Mouse (Mus musculus): ENCODE results near the gene Pi16.

Gene Pi16

DNA sequence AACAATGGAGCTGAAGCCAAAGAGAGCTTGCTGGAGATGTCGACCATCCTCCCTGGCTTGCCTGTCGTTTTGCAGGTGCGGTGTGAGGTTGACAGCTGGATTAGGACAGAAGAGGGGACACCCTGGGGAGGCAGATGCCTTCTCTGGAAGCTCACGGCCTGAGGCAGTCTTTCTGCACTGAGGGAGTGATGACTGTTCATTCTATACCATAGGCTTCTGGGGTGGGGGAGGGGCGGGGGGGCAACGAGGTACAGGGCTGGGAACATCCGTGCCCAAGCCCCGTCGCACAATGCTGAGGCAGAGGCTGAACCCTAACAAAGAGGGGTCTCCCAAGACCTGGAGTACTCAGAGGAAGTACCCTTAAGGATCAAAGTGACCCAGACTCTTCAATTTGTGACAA lies 39.4 kb downstream of the Pi16 start:
- no peak for DNase-seq (ENCODE audit: low spot score)

DNA sequence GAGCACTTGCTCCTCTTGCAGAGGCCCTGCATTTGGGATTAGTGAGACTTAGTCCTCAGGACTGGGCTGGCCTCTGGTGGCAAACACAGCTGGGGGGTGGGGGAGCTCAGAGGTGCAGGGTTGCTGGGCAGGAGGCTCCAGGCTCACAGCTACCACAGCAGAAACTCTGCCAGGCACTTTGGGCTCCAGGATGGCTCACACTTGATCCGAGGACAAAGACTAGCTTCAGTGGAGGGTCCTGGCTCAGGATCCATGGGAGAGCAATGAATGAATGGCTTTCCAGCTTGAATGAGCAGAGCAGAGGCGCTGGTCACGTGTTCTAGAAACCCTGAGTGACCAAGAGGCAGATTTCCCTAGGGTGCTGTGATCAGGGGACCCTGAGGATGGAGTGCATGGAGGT lies 41.4 kb downstream of the Pi16 start:
- no peak for DNase-seq (ENCODE audit: low spot score)

DNA sequence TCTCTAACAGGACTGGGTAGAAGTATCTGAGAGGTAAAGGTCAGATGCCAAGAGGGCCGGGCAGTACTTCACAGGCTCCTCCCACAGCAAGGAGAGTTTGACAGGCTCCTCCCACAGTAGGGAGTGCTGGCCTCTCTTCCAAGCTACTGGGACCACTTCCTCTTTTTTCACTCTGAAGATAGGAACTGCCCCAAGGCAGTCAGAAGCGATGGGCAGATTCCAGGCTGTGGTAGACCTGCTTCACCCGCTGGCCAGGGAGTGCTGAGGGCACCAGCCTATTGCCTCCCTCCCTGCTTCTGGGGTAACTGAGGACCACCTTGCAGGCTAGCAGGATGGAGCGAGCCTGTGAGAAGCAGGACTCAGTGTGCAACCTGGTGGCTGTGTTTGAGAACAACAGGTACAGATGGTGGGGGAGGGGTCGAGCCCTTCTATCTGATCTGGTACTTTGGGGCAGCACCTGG lies 43.3 kb downstream of the Pi16 start, which contains the start of gene Fgd2:
TSS of gene Fgd2 (plus strand) at position 154 of the 461 bp plus-strand sequence.
- DNase-seq (ENCODE audit: low spot score), result no peak

DNA sequence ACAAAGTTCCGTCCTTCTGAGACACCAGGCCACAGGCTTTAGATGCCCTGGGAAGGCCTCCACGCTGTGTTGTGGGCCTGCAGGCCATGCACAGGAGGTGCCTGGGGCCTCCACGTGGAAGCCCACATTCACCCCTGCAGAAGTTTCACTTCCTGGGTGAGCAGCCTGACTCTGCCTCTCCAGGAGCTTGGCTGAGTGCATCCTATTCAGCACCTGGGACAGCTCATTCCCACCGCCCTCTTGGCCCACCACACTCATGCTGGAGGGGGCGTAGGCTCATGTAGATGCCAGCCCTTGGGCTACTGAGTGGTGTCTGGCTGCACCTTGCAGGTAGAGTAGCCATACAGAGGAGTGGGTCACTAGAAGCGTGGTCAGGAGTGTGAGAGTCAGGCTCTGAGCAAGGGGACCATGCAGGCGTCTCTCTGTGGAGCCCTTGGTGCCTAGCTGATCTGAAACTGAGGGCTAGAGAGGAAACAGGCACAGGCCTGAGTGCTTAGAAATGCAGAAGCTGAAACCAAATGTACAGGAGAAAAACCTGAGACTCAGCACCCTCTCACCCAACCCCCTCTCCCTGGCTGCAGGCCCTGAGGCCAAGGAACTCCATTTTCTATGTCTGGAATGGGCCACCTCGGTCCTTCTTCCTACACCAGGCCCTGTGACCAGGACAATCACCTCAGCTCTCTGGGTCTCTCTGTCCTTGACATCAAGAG lies 44.7 kb downstream of the Pi16 start:
- no peak for DNase-seq (ENCODE audit: low spot score)

DNA sequence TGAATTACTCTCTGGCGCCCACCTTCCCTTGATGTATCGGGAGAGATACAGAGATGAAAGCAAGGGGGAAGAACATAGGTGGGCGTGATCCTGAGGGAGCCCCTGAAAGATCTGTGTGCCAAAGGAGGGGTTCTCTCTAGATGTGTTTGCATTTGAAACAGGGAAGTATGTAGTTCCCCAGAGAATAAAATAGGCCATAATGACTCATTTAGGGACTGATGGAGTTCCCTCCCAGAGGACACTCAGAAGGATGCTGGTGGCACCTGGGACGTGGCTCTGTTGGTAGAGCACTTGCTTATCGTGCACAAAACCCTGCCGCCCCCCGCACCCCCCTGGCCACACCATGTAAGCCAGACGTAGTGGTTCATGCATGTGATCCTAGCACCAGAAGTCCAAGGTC lies 45.6 kb downstream of the Pi16 start:
- no peak for DNase-seq (ENCODE audit: low spot score)

DNA sequence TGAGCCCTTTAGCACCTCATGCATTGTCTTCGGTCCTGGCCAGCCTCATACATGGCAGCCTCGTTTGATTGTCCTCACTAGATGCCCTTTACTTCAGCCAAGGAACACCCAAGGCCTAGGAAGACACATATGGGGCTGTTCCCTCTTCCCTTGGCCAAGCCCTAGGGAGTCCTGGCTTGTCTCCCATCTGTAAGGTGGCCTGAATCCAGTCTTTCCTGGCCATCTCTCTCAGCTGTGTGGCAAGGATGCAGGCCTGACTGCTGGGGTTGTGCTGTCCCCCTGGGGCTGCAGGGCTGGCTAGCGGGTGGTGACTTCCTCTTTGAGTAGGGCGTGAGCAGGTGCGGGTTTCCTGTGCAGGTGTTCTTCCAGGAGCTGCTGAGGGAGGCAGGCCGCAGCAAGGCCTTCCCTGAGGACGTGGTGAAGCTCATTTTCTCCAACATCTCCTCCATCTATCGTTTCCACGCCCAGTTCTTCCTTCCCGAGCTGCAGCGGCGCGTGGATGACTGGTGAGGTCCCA lies 47.7 kb downstream of the Pi16 start:
- DNase-seq (ENCODE audit: low spot score), result no peak

DNA sequence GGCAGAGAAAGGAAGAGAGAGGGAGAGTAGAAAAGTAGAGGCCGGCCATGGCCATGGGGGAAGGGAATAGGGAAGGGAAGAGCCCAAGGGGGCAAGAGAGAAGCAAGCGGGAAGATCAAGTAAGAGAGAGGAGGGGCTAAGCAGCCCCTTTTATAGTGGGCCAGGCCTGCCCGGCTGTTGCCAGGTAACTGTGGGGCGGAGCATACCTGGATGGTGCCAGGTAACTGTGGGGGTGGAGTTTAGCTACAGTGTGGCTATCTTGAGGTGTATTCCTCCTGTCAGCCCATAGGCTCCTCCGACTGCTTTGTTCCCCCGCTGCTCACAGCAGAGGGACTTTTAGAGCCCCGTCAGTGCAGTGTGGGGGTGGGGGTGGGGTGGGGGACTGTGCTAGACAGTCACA lies 51.2 kb downstream of the Pi16 start:
- DNase-seq (ENCODE audit: low spot score), result no peak

DNA sequence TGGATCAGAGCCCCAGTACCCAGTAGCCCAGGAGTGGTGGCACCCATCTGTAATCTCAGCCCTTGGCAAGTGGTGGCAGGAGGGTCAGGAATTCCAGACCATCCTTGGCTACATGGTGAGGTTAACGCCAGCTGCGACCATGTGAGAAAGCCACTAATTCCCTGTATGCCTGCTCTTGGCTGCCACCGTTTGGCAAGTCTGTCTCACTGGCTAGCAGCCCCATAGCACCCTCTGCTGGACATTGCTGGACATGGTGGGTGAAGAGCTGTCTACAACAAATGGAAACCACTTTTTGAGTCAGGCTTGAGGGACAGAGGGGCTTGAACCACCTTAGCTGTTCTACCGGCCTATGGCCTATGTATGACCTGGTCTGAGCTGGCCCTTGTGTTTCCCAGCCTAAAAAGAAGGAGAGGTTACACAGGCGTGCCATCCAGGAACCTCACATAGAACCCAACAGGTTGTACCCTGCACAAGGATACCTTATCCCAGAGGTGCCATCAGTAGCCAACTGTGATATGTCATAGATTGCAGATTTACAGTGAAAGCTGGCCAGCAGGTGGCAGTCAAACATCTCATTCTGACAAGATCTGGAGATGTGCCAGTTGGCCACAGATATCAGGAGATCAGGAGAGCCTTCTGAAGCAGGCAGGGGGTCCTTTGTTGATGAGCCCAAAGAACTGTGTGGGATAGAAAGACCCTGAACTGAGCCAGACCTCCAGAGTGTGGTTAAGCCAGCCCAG lies 53.7 kb downstream of the Pi16 start:
- peak; percentile 96 for DNase-seq (ENCODE audit: low spot score)

DNA sequence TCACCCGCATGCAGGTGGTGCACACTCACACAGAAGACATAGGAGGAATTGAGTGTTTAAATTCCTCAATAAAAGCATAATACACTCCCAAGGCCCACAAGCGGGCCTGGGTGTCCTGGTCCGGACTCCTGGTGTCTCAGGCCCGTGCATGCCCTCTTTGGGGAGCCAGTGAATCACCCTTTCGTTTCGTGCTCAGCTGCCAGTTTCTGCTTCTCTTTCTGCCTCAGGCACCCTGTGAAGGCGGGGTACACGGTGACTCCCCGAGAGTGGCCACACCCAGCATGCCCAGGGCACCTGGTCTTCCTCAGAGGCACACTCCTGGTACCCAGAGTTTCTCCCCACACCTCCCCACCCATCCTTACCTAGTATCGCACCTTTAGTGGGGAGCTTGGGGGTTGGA lies 58.4 kb downstream of the Pi16 start:
- no peak for DNase-seq (ENCODE audit: low spot score)

DNA sequence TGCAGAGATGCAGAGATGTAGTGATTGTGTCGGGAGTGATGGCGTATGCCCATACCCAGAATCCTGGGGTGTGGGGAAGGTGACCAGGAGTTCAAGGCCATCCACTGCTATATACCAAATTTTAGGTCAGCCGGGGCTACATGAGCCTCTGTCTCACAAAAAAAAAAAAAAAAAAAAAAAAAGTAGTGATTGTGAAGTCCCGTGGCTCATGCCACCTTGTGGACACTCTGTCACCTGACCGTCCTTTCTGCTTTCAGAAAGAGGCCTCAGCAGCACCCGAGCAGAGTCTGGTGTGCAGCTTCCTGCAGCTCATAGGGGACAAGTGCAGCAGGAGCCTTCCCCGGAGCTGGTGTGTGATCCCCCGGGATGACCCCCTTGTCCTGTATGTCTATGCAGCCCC lies 60.6 kb downstream of the Pi16 start:
- DNase-seq (ENCODE audit: low spot score), result no peak
